Mouse (Mus musculus) ES-E14 (cell line): Measurements from ENCODE around the gene 1110008L16Rik.

Source experiments
- CHD2 ChIP-seq: IDR thresholded peaks from 2 replicates; pipeline ENCODE4 v1.6.1; 2014; ENCODE audit warnings: mild to moderate bottlenecking, low read depth, low read length, inconsistent platforms
- MAFK ChIP-seq: IDR thresholded peaks from 2 replicates; pipeline ENCODE4 v1.6.1; 2014; ENCODE audit warnings: mild to moderate bottlenecking, low read depth, low read length, inconsistent platforms; ENCODE audit not compliant: insufficient read depth
- ZC3H11A ChIP-seq: IDR thresholded peaks from 2 replicates; pipeline ENCODE4 v1.6.1; 2012; ENCODE audit warnings: low read depth, mild to moderate bottlenecking, inconsistent platforms, low read length, borderline replicate concordance
- ZNF384 ChIP-seq: IDR thresholded peaks from 2 replicates; pipeline ENCODE4 v1.6.1; 2012; ENCODE audit warnings: low read depth, low read length, inconsistent platforms

- TF ChIP-seq MAFK (no peak), ZNF384 (no peak), ZC3H11A (no peak), CHD2 (no peak)
Observed at GRCm38 (mm10) chr12:55344583-55344982, 45.2 kb downstream of the 1110008L16Rik start.
